Mouse (Mus musculus): ENCODE results near the gene Fndc1. TPM values are rescaled to one million over a fixed set of nuclear protein-coding genes. Genes with fewer than 3 reads are reported as not detected.

Gene Fndc1
- 10 to 100 TPM in 1 of 2 experiments, 1 to 10 TPM in 1; 8.2 to 10.5 TPM for total RNA-seq (2021)

DNA sequence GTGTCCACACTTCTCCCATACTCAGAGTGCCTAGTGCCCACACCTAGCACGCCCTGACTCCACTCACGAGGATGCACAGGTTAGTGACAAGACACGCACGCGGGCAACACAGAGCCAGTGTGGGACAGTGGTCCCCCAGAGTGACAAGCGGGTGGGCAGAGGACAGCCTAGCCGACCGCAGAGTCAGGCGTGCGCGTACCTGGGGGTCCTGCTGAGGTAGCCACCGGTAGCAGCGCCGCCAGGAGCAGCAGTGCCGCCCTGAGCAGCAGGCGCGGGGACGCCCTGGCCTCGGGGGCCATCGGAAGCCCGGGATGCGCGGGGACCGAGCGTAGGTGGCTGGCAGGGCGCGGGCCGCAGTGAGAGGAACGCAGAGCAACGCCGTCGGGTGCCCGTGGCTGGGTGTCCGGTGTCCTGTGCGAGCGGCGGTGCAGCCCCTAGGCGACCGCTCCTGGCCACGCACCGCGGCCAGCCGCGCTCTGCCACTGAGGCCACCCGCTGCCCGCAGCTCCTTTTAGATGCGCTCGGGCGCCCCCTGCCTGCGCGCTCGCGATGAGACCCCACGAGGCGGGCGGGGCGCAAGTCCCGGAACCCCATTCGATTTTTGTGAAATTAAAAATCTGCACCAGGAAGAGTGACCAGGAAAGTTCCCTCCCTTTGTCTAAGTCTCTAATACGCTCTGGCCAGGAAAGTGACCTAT lies at the start of gene Fndc1:
Gene Fndc1 (minus strand): TSS at position 484 of the 697 bp plus-strand sequence.
- DNase-seq: peak; percentile 73
- intact Hi-C loops (cut with DNase I): no loop called here

GRCm38 (mm10) chr17:7876541-7876940 lies 49.4 kb upstream of the Fndc1 start:
- DNase-seq: no peak
- intact Hi-C loops (cut with DNase I): no loop called here

DNA sequence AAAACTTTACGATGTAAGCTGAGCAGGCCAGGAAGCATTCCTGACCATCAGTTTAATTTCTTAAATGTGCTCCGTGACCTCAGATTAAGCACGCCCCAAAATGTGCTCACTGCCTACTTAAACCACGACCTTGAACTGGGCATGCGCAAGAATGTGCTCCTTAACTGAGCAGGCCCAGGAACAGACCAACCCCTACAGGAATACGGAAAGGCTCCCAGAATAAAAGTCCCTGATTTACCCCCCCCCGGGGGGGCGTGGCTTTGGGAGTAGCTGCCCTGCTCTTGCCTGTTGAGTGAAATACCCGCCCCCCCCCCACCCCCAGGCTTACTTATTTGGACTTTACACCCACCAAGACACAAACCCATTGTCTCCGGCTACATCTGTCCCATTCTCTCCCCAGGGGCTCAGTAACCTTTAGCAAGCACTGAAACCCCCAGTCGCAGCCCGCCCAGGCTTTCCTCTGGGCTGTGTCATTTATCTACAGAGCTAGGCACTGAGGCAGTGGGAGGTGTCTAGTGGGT lies 48.9 kb upstream of the Fndc1 start:
- intact Hi-C loops (cut with DNase I): no loop called here
- DNase-seq: no peak

GRCm38 (mm10) chr17:7874776-7875531 lies 47.9 kb upstream of the Fndc1 start:
- no peak for DNase-seq
- intact Hi-C loops (cut with DNase I): no loop called here

GRCm38 (mm10) chr17:7873382-7873781 lies 46.3 kb upstream of the Fndc1 start:
- peak; percentile 86 for DNase-seq
- intact Hi-C loops (cut with DNase I): no loop called here

DNA sequence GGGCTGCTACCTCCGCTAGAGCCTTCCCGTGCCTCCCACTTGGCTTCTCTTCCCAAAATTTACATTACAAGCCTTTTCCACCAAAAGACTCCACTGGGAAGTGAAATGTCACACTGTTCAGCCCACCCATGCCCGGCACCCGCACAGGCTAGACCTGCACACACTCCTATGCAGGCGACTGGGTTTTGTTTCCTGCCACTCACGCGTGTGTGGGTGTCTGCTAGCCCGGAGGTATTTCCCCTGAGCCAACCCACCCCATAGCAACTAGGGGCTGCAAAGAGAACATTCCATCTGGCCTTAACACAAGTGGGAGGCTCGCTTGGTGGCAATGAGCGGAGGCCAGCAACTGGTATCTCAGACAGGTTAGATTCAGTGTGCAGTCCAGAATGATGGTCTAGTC lies 44.7 kb upstream of the Fndc1 start:
- intact Hi-C loops (cut with DNase I): no loop called here
- no peak for DNase-seq

DNA sequence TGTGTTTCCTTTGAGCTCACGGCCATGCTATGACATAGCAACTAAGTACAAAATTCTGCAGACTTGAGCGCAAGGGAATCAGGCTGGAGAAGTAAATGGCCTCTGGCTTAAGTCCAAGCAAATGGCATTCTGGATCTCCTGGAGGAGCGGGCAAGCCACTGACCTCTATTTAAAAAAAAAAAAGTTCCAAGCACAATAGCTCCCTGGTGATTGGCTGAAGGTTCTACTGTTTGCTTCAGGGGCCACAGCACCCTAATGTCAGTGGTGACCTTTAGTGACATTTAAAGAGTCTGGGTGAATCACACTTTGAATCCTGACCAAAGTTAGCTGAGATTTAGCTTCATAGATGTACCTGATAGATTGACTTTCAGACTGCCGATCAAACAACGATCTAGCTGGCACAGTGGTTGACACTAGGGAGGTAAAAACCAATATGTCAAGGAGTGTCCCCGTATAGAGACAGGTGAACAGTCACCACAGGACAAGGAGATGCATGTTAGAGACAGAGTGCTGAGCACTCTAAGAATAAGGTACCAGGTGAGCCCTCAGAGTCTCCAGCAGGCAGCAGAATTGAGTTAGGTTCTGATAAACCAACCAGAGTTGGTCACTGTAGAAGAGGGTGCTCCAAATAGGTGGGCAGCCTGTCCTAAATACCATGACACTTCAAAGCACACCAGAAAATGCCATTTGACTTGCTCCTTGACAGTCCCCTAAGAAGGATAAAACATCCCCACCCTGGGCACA lies 43.9 kb upstream of the Fndc1 start:
- intact Hi-C loops (cut with DNase I): no loop called here
- no peak for DNase-seq

GRCm38 (mm10) chr17:7869114-7869513 lies 42.0 kb upstream of the Fndc1 start:
- intact Hi-C loops (cut with DNase I): loop anchor here (5.0 kb wide), 1 partner anchor 58 kb away; the partner anchor contains the start of gene Tagap
- no peak for DNase-seq

DNA sequence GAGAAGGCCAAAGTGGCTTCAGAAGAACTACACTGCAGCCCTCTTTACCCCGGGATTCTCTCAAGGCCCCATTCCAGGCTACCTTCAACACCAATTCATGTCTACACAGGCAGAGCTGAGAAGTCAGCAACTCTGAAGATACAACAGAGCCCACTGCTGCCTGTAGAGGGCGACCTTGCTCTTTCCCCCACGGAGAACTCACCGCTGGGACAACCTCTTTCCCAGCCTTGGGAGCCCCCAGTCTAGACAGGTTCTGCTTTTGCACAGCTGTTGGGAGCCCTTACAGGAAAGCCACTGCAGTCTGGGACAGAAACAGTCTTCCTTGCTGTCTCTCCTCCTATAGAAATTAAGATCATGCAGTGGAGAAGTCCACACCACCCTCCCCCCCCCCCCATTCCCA lies 41.5 kb upstream of the Fndc1 start:
- intact Hi-C loops (cut with DNase I): loop anchor here (5.0 kb wide), 1 partner anchor 59 kb away; the partner anchor contains the start of gene Tagap

DNA sequence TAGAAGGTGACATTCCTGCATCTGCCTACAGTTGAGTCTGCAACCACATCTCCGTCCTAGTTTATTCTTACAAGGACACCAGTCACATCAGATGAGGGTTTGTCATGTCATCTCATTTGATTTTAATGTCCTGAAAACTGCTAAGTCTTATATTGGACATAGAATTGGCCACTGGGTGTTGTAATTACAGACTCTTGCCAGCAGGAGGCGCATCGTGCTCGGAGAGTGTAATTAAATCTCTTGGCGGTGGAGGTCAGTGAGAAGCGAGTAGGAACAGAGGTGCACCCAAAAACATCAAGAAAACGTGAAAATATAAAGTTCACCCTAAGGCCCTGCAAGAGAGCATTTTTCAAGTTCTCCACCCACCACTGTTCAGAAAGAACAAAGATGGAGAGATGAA lies 37.6 kb upstream of the Fndc1 start:
- DNase-seq: peak; percentile 22
- intact Hi-C loops (cut with DNase I): loop anchor here (5.0 kb wide), 1 partner anchor 63 kb away; the partner anchor contains the start of gene Tagap

More for the DNA sequence above, 41.5 kb upstream of the Fndc1 start:
- DNase-seq: peak; percentile 75

DNA sequence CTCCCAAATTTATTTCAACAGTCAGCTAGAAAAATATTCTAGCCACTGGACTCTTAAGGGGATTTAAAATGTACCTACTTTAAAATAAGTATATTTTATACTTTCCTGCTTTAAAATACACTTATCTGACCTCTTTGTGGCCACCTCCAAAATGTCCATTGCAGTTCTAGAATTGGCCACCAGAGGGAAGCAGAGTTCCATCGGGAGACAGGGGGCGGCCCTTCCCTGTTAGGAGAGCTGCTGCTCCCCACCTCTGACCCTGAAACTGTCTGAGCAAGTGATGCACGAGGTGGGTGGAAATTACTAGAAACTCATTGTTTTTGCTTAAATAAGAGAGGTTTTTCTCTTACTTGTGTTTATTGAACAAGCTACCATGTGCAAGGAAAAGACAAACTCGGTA lies 36.6 kb upstream of the Fndc1 start:
- peak; percentile 68 for DNase-seq

GRCm38 (mm10) chr17:7860845-7861360 lies 33.8 kb upstream of the Fndc1 start:
- intact Hi-C loops (cut with DNase I): no loop called here
- DNase-seq: no peak

More for the DNA sequence above, 36.6 kb upstream of the Fndc1 start:
- intact Hi-C loops (cut with DNase I): no loop called here

DNA sequence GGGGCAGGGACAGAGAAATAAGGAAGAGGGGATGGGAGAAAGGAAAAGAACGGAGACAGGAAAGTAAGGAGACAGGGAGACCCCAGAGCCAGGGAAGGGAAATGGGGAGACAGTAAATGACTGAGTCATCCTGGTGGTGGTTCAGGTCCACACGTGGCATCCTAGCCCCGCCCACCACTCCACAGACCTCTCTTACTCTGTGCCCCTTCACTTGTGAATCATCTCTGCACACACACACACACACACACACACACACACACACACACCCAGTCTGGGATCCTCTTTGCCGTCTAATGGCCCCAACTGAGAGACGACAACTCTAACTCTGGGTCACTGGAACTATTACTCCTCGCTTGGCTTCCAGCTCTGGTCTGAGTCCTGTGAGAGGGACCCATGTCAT lies 30.6 kb upstream of the Fndc1 start:
- DNase-seq: no peak
- intact Hi-C loops (cut with DNase I): no loop called here

- DNase-seq: no peak
- intact Hi-C loops (cut with DNase I): no loop called here
Measured at GRCm38 (mm10) chr17:7855851-7856250, 28.7 kb upstream of the Fndc1 start.

DNA sequence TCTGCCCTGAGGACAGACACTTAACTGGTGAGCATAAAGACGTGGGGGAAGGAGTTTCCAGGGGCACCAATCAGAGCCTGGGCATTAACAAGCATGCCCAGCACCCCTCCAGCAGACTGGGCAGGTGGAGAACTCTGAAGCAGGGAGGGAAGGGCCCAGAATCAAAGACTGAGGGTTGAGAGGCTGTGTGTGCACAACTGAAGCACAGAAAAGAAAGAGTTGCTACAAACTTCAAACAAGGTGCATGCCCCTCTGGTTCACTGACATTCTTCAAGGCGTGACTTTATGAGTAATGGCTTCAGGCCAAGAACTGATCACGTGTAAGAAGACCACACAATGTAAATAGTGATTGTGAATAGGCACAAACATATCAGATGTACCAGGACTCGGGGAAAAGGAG lies 24.9 kb upstream of the Fndc1 start:
- DNase-seq: no peak
- intact Hi-C loops (cut with DNase I): no loop called here

DNA sequence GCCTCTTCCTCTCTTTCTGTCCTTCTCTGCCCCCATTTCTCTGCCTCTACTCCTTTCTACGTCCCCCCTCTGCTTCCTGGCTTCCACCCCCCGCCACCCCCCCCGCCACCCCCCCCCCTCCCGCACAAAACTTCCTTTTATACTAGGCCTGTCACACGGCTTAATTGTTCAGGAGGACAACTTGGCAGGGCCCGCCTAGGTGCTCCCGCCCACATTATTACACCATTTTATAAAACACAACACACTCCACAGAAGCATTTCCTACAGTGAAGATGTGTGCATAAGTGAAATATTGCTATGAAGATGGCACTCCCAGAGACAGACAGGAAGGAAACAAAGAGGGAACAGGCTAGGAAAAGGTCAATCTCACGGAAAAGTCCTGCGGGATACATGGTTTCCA lies 24.4 kb upstream of the Fndc1 start:
- DNase-seq: no peak
- intact Hi-C loops (cut with DNase I): no loop called here

- intact Hi-C loops (cut with DNase I): no loop called here
- no peak for DNase-seq
Measured at GRCm38 (mm10) chr17:7850246-7850645, 23.1 kb upstream of the Fndc1 start.

GRCm38 (mm10) chr17:7840505-7841290 lies 13.6 kb upstream of the Fndc1 start:
- intact Hi-C loops (cut with DNase I): no loop called here
- DNase-seq: peak; percentile 55

- DNase-seq: peak; percentile 31
- intact Hi-C loops (cut with DNase I): no loop called here
Measured at GRCm38 (mm10) chr17:7827586-7827985, 484 bp upstream of the Fndc1 start.

DNA sequence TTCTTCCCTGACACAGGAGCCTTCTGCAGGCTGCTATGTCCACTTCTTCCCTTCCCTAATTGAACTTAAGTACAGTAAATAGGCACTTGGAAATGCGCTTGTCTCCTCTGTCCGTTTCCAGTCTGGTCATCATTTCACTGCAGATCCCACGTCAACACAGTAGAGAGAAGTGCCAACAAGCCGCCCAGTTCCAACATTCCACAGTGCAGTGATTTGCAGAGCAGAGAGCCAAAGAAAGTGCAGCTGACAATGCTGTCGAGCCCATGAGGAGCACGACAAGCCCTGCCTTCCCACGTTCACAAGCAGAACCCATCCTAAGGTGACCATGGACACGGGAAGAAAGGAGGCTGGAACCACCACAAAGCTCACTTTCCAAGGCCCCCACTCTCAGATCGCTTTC lies 1.7 kb downstream of the Fndc1 start:
- intact Hi-C loops (cut with DNase I): no loop called here
- no peak for DNase-seq

Measured in left cerebral cortex, postnatal 4 days (tissue).